Mouse (Mus musculus): ENCODE measurements around the gene Ube2d2b. TPM values are rescaled to one million over a fixed set of nuclear protein-coding genes. Genes with fewer than 3 reads are reported as not detected.

Gene Ube2d2b
- polyA plus RNA-seq, 1 experiment: not detected

DNA sequence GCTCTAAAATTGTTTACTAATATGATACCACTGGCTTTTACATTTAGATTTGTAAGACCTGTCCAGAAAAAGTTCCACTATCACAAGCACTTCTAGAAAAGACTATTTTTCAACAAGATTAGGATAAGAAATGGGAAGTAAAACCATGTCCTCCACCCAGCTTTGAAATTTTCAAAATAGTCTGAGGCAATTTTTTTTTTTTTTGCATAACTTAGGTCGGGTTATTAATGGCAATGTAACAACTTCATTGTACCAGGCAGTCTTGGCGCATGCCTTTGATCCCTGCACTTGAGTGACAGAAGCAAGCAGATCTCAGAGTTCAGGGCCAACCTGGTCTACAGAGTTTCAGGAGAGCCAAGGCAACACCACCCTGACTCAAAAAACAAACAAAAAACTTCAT lies 39.8 kb downstream of the Ube2d2b start:
- Histone ChIP-seq H3K4me3 (ENCODE audit: insufficient read depth, low read length) (0 out of 2 replicates have a peak overlapping the region, but pooled peaks have one; percentile 15), H3K4me1 (ENCODE audit: control insufficient read depth, insufficient read depth, low read length) (peaks cover 44% of the 10 kb centered on the region), H3K27ac (ENCODE audit: insufficient read depth, low read depth, low read length) (peak overlapping the region; percentile 63)
- TF ChIP-seq POLR2A (IDR thresholded peaks at IDR 0.05; ENCODE audit: borderline replicate concordance, low read depth, low read length) (no peak), CTCF (IDR thresholded peaks at IDR 0.05; ENCODE audit: low read depth, low read length) (no peak)

DNA sequence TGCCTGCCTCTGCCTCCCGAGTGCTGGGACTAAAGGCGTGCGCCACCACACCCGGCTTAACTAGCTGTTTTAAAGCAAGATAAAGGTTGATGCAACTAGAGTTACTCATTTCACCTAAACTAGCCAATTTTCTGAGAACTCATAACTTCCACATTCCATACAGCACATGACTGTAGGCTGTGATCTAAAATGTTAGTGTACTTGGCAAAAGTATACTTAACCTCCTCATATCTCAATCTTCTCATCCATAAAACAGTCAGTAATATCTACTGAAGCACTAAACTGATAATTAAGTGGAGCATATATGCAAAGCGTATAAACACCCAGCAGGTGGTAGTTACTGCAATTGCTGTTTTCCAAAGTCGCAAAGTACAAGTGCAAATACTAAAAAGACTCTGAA lies 43.4 kb downstream of the Ube2d2b start:
- no peak overlapping the region for H3K4me3 ChIP-seq (ENCODE audit: insufficient read depth, low read length)
- TF ChIP-seq CTCF (IDR thresholded peaks at IDR 0.05; ENCODE audit: low read depth, low read length): no peak
- no peak for TF ChIP-seq POLR2A (IDR thresholded peaks at IDR 0.05; ENCODE audit: borderline replicate concordance, low read depth, low read length)
- peak overlapping the region; percentile 45; the same call in 1 of the 2 replicates for H3K27ac ChIP-seq (ENCODE audit: insufficient read depth, low read depth, low read length)
- H3K4me1 ChIP-seq (ENCODE audit: control insufficient read depth, insufficient read depth, low read length): peaks cover 28% of the 10 kb centered on the region

DNA sequence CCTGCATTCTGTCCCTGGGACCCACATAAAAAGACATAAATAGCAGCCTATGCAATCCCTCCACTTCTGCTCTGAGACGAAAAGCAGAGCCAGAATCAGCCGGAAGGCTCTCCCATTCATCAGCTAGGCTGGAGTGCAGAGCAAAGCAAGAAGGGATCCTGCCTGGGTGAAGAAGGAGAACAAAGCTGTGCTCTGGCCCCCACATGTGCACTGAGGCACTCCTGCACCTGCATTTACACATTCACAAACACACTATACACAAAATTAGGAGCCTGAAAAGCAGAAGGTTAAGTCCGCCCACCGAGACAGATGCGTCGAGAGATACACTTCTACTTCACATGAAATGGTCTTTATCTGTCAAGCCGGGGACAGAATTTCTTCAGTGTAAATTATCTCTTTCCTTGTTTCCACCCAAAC lies 44.0 kb downstream of the Ube2d2b start:
- H3K27ac ChIP-seq (ENCODE audit: insufficient read depth, low read depth, low read length): peak overlapping the region; percentile 45; the same call in 1 of the 2 replicates
- H3K4me3 ChIP-seq (ENCODE audit: insufficient read depth, low read length): no peak overlapping the region
- TF ChIP-seq POLR2A (IDR thresholded peaks at IDR 0.05; ENCODE audit: borderline replicate concordance, low read depth, low read length): no peak

DNA sequence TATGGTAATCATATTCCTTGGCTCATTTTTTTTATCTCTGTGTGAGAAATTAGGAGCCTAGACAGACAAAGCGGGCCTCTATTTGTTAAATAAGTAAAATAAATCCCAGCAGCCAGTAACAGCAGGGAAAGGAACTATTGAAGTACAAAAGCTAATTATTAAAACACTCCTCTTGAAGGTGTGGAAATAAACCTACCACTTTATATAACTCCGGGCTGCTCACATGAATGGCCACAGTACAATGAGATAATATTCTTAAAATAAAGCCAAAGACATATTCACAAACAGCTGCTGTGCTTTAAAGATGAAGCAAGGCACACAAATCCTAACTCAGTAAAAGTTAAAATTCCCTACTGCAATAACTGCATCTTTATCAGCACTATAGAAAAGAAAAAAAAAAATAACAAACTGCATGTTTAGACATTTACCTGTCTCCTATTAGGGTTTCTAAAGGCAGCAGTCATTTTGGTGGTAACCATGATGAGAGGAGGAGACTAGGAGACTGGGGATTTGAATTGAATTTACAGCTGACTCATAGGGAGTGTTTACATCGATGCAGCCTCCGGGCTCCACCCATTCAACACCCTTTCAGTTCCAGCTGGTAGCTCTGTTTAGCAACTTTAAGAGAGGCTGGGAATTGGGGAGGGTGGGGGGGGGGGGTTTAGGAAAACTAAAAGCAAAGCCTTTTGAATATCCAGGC lies 44.8 kb downstream of the Ube2d2b start, which contains the start of gene Evi5:
Gene Evi5 (minus strand): TSS at position 547 of the 700 bp plus-strand sequence.
- H3K4me1 ChIP-seq (ENCODE audit: control insufficient read depth, insufficient read depth, low read length): peaks cover 28% of the 10 kb centered on the region
- no peak within 1 kb of the TSS for H3K4me3 ChIP-seq (ENCODE audit: insufficient read depth, low read length)
- TF ChIP-seq CTCF (IDR thresholded peaks at IDR 0.05; ENCODE audit: low read depth, low read length) (no peak), POLR2A (IDR thresholded peaks at IDR 0.05; ENCODE audit: borderline replicate concordance, low read depth, low read length) (no peak)
- 0 out of 2 replicates have a peak within 1 kb of the TSS, but pooled peaks have one; percentile 45 for H3K27ac ChIP-seq (ENCODE audit: insufficient read depth, low read depth, low read length)

More for the DNA sequence above, 44.0 kb downstream of the Ube2d2b start:
- H3K4me1 ChIP-seq (ENCODE audit: control insufficient read depth, insufficient read depth, low read length): peaks cover 28% of the 10 kb centered on the region

DNA sequence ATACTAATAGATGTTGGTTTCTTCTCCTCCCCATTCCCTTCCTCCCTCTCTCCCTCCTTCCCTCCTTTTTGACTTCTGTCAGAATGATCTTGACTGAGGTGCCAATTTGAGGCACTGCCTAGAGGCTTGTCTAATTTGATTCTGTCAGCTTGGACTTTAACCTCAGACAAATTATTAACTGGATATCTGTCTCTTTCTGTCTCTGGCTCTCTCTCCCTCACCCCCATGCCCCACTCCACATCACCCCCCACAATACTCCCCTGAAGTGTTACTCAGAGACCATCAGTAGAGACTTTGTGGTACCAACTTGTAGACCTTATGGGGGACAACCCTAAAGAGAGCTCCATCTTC lies 45.3 kb downstream of the Ube2d2b start:
- Histone ChIP-seq H3K4me3 (ENCODE audit: insufficient read depth, low read length) (no peak overlapping the region), H3K27ac (ENCODE audit: insufficient read depth, low read depth, low read length) (no peak overlapping the region), H3K4me1 (ENCODE audit: control insufficient read depth, insufficient read depth, low read length) (peaks cover 24% of the 10 kb centered on the region)
- TF ChIP-seq CTCF (IDR thresholded peaks at IDR 0.05; ENCODE audit: low read depth, low read length) (no peak), POLR2A (IDR thresholded peaks at IDR 0.05; ENCODE audit: borderline replicate concordance, low read depth, low read length) (no peak)

DNA sequence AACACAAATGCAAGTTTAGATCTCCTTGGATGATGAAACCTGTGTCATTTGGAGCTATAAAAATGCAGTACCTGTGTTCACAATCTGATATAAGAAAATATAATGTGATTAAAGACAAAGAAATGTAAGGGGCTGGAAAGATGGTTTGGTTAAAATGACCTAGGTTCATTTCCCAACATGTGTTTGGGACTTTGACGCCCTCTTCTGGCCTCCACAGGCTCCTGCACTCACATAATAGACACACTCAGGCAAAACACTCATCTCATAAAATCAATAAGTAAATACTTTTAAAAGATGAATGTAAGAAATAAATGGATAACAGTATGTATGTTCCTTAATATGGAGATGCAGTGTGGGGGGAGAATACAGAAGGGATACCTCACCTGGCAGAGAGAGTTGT lies 47.2 kb downstream of the Ube2d2b start:
- H3K4me3 ChIP-seq (ENCODE audit: insufficient read depth, low read length): no peak overlapping the region
- TF ChIP-seq POLR2A (IDR thresholded peaks at IDR 0.05; ENCODE audit: borderline replicate concordance, low read depth, low read length): no peak
- no peak for TF ChIP-seq CTCF (IDR thresholded peaks at IDR 0.05; ENCODE audit: low read depth, low read length)
- peaks cover 18% of the 10 kb centered on the region for H3K4me1 ChIP-seq (ENCODE audit: control insufficient read depth, insufficient read depth, low read length)
- no peak overlapping the region for H3K27ac ChIP-seq (ENCODE audit: insufficient read depth, low read depth, low read length)

DNA sequence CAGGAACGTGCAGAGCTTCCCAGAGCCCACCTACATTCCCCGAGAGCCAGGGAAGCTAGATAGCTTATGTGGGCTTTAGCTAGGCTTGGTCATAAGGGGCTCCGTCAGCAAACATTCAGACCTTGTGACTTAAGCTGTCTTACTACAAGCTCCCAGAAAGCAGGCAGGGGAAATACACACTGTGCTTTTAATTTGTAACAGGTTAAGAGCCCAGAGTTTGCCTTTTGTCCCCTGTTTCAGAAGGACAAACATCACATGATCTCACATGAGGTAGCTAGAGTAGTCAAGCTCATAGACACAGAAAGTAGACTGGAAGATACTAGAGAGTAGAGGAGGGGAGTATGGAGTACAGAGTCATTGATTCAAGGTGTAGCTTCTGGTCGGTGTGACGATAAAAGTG lies 50.8 kb downstream of the Ube2d2b start:
- TF ChIP-seq POLR2A (IDR thresholded peaks at IDR 0.05; ENCODE audit: borderline replicate concordance, low read depth, low read length) (no peak), CTCF (IDR thresholded peaks at IDR 0.05; ENCODE audit: low read depth, low read length) (no peak)
- Histone ChIP-seq H3K4me1 (ENCODE audit: control insufficient read depth, insufficient read depth, low read length) (no peaks in the 10 kb centered on the region), H3K4me3 (ENCODE audit: insufficient read depth, low read length) (no peak overlapping the region), H3K27ac (ENCODE audit: insufficient read depth, low read depth, low read length) (no peak overlapping the region)

Other genes with a start within 250 kb of the Ube2d2b start
- gene Rpap2, start 232.7 kb upstream of the Ube2d2b start, polyA plus RNA-seq (2012; ENCODE audit: insufficient read depth, insufficient read length, missing spikeins): 11.2 and 11.7 TPM in 2 replicates
- 11.1 and 13.9 TPM in 2 replicates for gene Glmn, start 232.2 kb upstream of the Ube2d2b start, polyA plus RNA-seq (2012; ENCODE audit: insufficient read depth, insufficient read length, missing spikeins)
- gene Gfi1, start 104.1 kb upstream of the Ube2d2b start, polyA plus RNA-seq (2012; ENCODE audit: insufficient read depth, insufficient read length, missing spikeins): not detected in 2 replicates
- 30.7 and 34.6 TPM in 2 replicates for gene Evi5, start 45.0 kb downstream of the Ube2d2b start, polyA plus RNA-seq (2012; ENCODE audit: insufficient read depth, insufficient read length, missing spikeins)
- gene Rpl5, start 70.4 kb downstream of the Ube2d2b start, polyA plus RNA-seq (2012; ENCODE audit: insufficient read depth, insufficient read length, missing spikeins): 54.3 and 57.8 TPM in 2 replicates
- gene Fam69a, start 157.0 kb downstream of the Ube2d2b start, polyA plus RNA-seq (2012; ENCODE audit: insufficient read depth, insufficient read length, missing spikeins): 73.2 and 80.4 TPM in 2 replicates
- gene Mtf2, start 235.6 kb downstream of the Ube2d2b start, polyA plus RNA-seq (2012; ENCODE audit: insufficient read depth, insufficient read length, missing spikeins): 29.4 and 33.5 TPM in 2 replicates